Mouse (Mus musculus) heart, postnatal 14 days (tissue): ENCODE data around the gene Tbx2. TPM values are rescaled to one million over a fixed set of nuclear protein-coding genes. Genes with fewer than 3 reads are reported as not detected.

Experiments
- DNase-seq, 2 experiments: peaks; one replicate each; pipeline ENCODE4 v3.0.0; 2021 to 2022
- intact Hi-C: fragments of 180-260 bp; cut with DNase I; formaldehyde crosslinking; loops from one replicate; pipeline ENCODE4 v1.15.1; 2025
- total RNA-seq, 2 experiments: library from RNA; stranded (reverse); gene quantifications; 2 replicates each; pipeline ENCODE4 v1.2.3; 2021

The Tbx2 gene
- total RNA-seq, 2 experiments from 2014 or later: 11.8 to 14.5 TPM

- intact Hi-C loops: loop anchor here (2.0 to 5.0 kb wide), 4 partner anchors 106 to 356 kb away; no protein-coding TSS in a partner anchor
- peak; percentile 90 to 96 for DNase-seq
These were observed 9.2 kb upstream of the Tbx2 start for GRCm38 (mm10) chr11:85823181-85823580.

DNA sequence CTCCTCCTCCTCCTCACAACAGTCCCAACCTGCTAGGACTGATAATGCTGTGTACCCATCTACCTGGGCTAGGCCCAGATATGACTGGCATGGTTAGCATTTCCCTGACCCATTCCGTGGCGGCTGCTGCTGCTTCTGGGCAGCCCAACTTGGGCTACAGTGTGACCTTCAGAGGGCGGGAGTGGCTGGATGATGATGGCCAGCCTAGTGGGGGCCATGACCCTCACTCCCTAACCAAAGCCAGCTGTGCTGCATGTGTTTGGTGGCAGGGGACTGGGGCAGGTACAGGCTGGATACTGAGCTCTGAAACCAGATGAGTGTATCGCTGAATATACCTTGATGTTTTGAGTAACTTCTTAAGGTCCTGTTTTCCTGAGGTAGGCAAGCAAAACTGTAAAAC is 8.6 kb upstream of the Tbx2 start:
- intact Hi-C loops: loop anchor here (2.0 to 5.0 kb wide), 4 partner anchors 106 to 356 kb away; no protein-coding TSS in a partner anchor
- no peak for DNase-seq

- intact Hi-C loops: loop anchor here (5.0 kb wide), 2 partner anchors 63 to 208 kb away; no protein-coding TSS in a partner anchor
These were observed 7.3 kb upstream of the Tbx2 start for GRCm38 (mm10) chr11:85825031-85825430.

DNA sequence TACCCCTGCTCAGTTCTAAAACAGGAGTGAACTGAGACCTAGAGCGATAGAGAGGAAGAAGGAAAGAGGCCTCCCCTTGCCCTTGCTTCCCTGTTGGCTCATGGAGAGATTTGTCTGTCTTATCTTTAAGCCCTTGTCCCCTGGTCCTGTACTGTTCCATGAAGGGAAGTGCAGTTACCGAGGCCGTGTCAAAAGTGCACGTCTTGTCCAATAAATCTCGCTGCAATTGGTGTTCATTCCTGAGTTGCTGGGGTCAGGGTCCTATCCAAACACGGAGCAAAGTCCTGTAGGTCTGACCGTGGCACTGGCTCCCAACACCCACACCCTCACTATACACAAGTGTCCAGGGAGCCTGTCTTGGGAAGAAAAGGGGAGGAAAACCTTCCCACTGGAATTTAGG is 6.5 kb upstream of the Tbx2 start:
- intact Hi-C loops: loop anchor here (5.0 kb wide), 2 partner anchors 64 to 209 kb away; no protein-coding TSS in a partner anchor
- DNase-seq: no peak

More at GRCm38 (mm10) chr11:85825031-85825430, 7.3 kb upstream of the Tbx2 start:
- no peak for DNase-seq

DNA sequence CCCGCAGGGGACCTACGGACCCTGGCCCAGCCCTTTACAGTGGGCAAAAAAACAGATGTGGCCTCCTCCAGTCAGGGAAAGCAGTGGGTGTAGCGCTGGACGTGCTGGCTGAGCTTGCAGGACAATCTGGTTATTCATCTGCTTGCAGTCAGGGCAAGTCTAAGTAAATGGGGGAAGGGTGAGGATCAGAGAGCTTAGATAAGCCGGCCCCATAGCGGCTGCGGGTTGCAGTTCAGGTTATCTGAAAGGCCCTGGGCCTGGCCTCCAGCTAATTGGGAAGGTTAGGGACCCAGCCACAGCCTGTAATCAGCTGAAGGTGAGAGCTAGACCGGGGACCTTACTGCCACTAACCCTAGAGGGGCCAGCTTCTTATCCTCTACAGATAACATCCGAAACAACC is 5.0 kb upstream of the Tbx2 start:
- DNase-seq: no peak
- intact Hi-C loops: loop anchor here (5.0 kb wide), 2 partner anchors 65 to 210 kb away; no protein-coding TSS in a partner anchor

GRCm38 (mm10) chr11:85828691-85829519 is 3.4 kb upstream of the Tbx2 start:
- intact Hi-C loops: loop anchor here (5.0 kb wide), 2 partner anchors 67 to 212 kb away; no protein-coding TSS in a partner anchor
- no peak for DNase-seq

- intact Hi-C loops: loop anchor here (5.0 kb wide), 2 partner anchors 67 to 212 kb away; no protein-coding TSS in a partner anchor
- DNase-seq: no peak
These were observed 2.6 kb upstream of the Tbx2 start for GRCm38 (mm10) chr11:85829520-85830440.

DNA sequence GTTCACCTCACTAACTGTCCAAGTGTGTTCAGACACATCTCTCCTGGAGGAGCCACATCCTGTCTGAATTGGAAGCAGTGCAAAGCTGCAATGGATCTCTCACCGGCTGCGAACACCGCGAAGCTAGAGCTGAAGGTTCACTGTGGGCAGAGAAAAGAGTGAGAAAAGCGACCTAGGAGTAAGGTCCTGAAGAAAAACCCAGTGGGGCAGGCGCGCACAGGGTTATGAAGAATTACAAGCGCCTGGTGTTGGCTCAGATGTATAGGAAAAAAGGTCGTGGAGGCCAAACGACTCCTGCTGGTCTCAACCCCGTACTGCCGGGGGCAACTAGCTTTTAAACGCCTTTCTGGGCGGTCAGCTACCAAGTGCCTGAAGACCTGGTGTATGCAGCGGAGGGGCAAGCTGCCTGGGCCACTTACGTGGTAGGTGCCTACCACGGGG is 1.4 kb upstream of the Tbx2 start:
- intact Hi-C loops: no loop called here
- no peak for DNase-seq

DNA sequence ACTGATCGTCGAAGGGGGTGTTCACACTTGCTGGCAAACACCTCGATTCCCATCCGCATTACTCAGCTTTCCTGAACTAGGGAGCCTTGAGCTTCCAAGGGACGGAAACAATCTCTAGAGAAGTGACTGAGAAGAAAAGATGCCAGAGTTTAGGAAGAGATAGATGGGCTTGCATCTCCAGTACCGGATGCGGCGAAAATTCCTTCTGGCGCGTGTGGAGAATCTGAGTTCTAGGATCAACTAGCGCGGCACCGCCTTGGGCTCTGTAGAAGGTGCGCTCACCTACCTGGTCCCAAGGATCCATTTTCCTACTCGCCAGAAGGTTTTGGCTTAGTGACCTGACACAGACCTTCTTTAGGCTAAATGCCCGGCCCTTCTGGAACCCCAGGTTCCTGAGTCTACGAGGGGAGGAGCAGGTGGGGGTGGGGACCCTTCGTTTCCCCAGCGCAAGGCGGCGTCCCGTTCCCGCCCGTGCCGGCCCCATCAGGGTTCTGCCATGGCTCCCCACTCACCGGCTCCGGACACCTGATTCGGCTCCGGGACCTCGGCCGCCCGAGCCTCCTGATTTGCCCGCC is 608 bp upstream of the Tbx2 start:
- no peak for DNase-seq
- intact Hi-C loops: no loop called here

DNA sequence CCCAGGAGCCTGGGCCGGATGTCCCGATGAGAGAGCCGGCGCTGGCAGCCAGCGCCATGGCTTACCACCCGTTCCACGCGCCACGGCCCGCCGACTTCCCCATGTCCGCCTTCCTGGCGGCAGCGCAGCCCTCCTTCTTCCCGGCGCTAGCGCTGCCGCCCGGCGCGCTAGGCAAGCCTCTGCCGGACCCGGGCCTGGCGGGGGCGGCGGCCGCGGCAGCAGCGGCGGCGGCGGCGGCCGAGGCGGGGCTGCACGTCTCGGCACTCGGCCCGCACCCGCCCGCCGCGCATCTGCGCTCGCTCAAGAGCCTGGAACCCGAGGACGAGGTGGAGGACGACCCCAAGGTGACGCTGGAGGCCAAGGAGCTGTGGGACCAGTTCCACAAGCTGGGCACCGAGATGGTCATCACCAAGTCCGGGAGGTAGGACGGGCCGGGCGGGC is 750 bp downstream of the Tbx2 start:
- intact Hi-C loops: no loop called here
- peak; percentile 58 to 70 for DNase-seq

DNA sequence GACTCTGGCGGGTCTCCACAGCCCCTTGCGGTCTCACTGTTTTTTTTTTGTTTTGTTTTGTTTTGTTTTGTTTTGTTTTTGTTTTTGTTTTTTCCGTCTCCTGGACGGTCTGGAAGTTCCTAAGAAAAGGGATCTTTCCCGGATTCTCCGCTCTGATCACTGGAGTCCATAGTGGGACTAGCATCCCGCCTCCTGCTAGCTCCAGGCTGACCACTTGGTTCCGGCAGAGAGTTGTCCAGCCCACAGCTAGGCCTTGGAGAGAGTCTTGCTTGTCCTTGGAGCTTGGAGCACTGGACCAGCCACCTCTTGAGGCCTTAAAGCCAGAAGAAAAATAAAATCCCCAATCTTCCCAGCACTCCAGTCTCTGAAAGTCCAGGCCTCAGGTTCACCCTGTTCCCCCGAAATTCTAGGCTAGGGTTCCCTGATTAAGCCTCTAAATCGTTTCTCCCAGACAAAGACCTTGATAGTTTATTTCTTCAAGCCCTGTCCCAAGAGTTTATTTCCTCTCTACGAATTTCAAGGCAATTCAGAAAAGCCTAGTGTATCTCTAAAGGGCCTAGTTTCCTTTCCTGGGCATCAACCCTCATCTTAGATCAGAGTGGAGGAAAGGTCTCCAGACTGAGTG is 1.5 kb downstream of the Tbx2 start:
- intact Hi-C loops: no loop called here
- no peak for DNase-seq

DNA sequence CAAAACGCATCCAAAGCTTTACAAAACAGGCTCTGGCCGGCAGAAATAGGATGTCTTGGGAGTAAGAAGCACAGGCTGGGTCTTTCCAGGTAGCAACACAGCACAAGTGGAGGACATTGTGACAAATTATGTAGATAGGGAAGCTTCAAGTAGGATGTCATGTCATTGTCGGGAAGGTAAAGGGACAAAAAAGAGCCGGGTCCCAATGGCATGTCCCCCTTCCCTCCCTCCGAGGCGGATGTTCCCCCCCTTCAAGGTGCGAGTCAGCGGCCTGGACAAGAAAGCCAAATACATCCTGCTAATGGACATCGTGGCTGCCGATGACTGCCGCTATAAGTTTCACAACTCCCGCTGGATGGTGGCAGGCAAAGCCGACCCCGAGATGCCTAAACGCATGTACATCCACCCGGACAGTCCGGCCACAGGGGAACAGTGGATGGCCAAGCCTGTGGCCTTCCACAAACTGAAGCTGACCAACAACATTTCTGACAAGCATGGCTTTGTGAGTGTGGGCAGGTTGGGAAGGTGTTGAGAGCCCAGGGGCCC is 2.1 kb downstream of the Tbx2 start:
- no peak for DNase-seq
- intact Hi-C loops: no loop called here

DNA sequence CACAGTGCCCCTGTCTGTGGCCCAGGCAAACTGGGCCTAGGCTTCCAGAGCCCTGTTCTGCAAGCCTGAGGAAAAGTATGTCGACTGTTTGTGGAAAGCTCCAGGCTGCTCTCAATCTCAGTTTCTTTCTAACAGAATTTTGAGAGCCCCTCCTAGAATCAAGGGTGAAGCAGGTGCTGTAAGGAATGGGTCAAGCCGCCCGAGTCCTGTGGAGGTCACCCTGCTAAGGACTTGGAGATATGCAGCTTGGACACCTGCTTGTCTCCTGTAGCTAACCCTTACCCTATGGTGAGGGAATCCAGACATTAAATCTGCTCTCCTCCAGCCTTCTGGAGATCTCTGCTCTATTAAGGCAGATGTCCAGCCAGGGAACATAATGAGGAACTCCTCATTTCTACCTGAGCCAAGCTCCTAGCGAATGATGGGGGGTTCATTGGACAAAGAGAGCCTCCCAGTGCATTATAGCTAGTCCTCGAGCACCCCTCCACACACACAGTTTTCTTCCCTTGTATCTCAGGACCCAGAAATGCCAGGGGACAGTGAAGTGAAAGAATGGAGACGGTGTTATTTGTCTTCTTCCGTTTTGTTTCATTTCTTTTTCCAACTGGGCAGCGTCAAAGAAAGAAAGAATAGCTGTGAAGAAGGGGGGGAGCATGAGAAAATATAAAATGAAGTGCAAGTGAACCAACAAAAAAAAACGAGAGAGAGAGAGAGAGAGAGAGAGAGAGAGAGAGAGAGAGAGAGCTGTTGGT is 2.8 kb downstream of the Tbx2 start:
- no peak for DNase-seq

DNA sequence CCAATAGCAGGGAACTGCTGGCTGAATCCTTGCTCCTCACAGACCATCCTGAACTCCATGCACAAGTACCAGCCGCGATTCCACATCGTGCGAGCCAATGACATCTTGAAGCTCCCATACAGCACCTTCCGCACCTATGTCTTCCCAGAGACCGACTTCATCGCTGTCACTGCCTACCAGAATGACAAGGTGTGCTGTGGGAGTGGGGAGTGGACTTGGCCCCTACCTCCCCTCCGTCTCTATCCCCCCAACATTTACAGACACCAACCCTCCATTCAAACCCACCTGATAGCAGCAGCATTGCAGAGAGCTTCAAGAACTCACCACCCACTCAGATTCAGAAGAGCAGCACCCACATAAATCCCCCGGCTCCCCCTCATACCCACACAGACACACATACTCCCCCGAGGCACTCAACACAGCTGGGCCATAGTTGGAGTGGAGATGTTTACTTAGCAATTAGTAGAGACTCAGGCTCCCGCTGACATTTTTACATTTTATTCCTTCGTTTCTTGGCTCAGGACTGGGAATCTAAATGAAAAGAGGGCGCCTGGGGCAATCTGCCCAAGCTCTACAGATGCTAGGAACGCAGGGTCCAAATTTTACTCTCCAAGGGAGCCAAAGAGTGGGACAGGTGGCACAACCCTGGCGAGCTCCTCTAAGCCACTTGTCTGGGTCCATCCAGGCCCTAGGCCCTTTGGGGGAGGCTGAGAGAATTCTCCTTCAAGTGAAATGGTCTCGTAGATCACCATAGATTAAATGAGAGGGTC is 3.6 kb downstream of the Tbx2 start:
- DNase-seq: no peak
- intact Hi-C loops: no loop called here

More for the DNA sequence above, 2.8 kb downstream of the Tbx2 start:
- intact Hi-C loops: no loop called here

GRCm38 (mm10) chr11:85836523-85837290 is 4.4 kb downstream of the Tbx2 start:
- DNase-seq: no peak
- intact Hi-C loops: no loop called here

- intact Hi-C loops: no loop called here
- no peak for DNase-seq
These were observed 4.9 kb downstream of the Tbx2 start for GRCm38 (mm10) chr11:85837291-85837647.

DNA sequence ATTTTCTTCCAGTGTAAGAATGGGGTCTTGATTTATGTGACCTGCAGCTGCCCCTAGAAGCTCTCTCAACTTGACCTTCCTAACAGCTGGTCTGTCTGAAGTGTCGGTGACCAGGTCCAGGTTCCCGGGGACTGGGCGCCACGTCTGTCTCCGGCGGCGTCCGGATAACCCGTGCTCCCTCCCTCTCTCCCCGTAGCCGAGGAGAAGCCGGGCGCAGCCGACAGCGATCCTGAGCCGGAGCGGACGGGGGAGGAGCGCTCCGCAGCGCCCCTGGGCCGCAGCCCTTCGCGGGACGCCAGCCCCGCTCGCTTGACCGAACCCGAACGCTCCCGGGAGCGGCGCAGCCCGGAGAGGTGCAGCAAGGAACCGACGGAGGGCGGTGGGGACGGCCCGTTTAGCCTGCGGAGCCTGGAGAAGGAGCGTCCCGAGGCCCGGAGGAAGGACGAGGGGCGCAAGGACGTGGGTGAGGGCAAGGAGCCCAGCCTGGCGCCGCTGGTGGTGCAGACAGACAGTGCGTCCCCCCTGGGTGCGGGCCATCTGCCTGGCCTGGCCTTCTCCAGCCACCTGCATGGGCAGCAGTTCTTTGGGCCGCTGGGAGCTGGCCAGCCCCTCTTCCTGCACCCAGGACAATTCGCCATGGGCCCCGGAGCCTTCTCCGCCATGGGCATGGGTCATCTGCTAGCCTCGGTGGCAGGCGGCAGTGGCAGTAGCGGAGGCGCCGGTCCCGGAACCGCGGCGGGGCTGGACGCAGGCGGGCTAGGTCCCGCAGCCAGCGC is 5.5 kb downstream of the Tbx2 start:
- intact Hi-C loops: no loop called here
- DNase-seq: no peak
